Mouse (Mus musculus) lung, postnatal 0 days (tissue): ENCODE results near the gene Fam19a2.

Experiments used
- CTCF ChIP-seq: IDR thresholded peaks from 2 replicates; pipeline ENCODE4 v1.5.1; 2016; ENCODE audit warnings: antibody characterized with exemption, mild to moderate bottlenecking
- EP300 ChIP-seq: IDR thresholded peaks from 2 replicates; pipeline ENCODE4 v1.6.1; 2016; ENCODE audit warnings: antibody characterized with exemption, mild to moderate bottlenecking, control low read depth

DNA sequence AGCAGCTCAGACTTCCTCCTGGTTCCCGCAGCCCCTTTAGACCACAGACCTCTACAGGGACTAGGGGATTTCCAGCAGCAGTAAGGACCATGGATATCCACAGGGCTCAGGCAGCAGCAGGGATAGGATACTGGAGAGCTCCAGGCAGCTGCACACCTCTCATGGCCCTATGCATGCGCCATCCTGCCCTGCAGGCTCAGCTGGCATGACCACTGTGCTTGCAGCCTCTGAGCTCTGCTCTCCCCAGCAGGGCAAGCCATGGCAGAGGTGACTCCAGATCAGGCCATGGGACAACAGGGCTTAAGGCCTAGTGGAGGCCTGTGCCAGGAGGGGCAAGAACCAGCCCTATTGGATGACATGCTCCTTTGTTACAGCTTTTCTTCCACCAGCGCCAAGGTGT, 137.4 kb downstream of the Fam19a2 start:
- TF ChIP-seq EP300 (no peak), CTCF (no peak)
